Mouse (Mus musculus) midbrain, embryonic 16.5 days (tissue): ENCODE measurements around the gene Treh. TPM values are rescaled to one million over a fixed set of nuclear protein-coding genes. Genes with fewer than 3 reads are reported as not detected.

Experiments
- ATAC-seq: fragments of 200-750 bp; cut with Nextera tagmentation; 2 replicates; pipeline ENCODE4 v1.8.0; 2017; ENCODE audit warnings: moderate TSS enrichment
- H3K27ac ChIP-seq: fragments of 300-500 bp; sonication (generic); 2 replicates; pipeline ENCODE4 v1.5.1; 2014; ENCODE audit warnings: mild to moderate bottlenecking, low read length, mixed read lengths
- H3K27me3 ChIP-seq: fragments of 300-500 bp; sonication (generic); 2 replicates; pipeline ENCODE4 v1.6.1; 2014; ENCODE audit warnings: low read depth, low read length, mixed read lengths; ENCODE audit not compliant: control insufficient read depth, insufficient read depth
- H3K36me3 ChIP-seq: fragments of 300-500 bp; sonication (generic); 2 replicates; pipeline ENCODE4 v1.6.1; 2014; ENCODE audit warnings: mild to moderate bottlenecking, low read length, moderate library complexity, mixed read lengths; ENCODE audit not compliant: control insufficient read depth, insufficient read depth
- H3K4me1 ChIP-seq: fragments of 300-500 bp; sonication (generic); 2 replicates; pipeline ENCODE4 v1.6.1; 2014; ENCODE audit warnings: mild to moderate bottlenecking, low read length, mixed read lengths; ENCODE audit not compliant: control insufficient read depth, insufficient read depth
- H3K4me2 ChIP-seq: fragments of 300-500 bp; sonication (generic); 2 replicates; pipeline ENCODE4 v1.6.1; 2014; ENCODE audit warnings: mild to moderate bottlenecking, low read length, mixed read lengths
- H3K4me3 ChIP-seq: fragments of 300-500 bp; sonication (generic); 2 replicates; pipeline ENCODE4 v1.5.1; 2014; ENCODE audit warnings: low read depth, mild to moderate bottlenecking, low read length, moderate library complexity, mixed read lengths
- H3K9ac ChIP-seq: fragments of 300-500 bp; sonication (generic); 2 replicates; pipeline ENCODE4 v1.6.1; 2014; ENCODE audit warnings: low read depth, low read length, mixed read lengths
- H3K9me3 ChIP-seq: fragments of 300-500 bp; sonication (generic); replicated peaks from 2 replicates; pipeline ENCODE4 v1.6.1; 2014; ENCODE audit warnings: mild to moderate bottlenecking, low read length, mixed read lengths; ENCODE audit not compliant: control insufficient read depth, poor library complexity, severe bottlenecking
- WGBS: fragments of 180-500 bp; shearing (Covaris S2); extraction: QIAGEN DNeasy Blood & Tissue Kit; methylation state at CpG from one replicate; pipeline ENCODE4 v1.1.7; 2014; 5-methylcytosine and 5-hydroxymethylcytosine counted together
- polyA plus RNA-seq: library from polyadenylated mRNA; unstranded; fragments of >200 nt; fragmentation: Nextera tagmentation; extraction: Ambion mirVana; gene quantifications from 2 replicates; pipeline ENCODE4 v1.2.1, GENCODE M21; 2015

The Treh gene
- polyA plus RNA-seq, 1 experiment from 2014 or later: not detected

GRCm38 (mm10) chr9:44655098-44656066 is 17.7 kb upstream of the Treh start:
- WGBS: 25% methylated on average over 26 of the region's 26 CpGs
- H3K27ac ChIP-seq: no peak overlapping the region
- H3K9ac ChIP-seq: no peak overlapping the region
- H3K36me3 ChIP-seq: no peaks in the 10 kb centered on the region
- H3K4me2 ChIP-seq: peak overlapping the region; percentile 24
- no peaks in the 10 kb centered on the region for H3K4me1 ChIP-seq
- no peaks in the 10 kb centered on the region for H3K27me3 ChIP-seq
- H3K4me3 ChIP-seq: no peak overlapping the region
- H3K9me3 ChIP-seq: no peaks in the 10 kb centered on the region
- ATAC-seq: peak; percentile 51; the same call in 1 of the 2 replicates

GRCm38 (mm10) chr9:44663706-44664105 is 9.3 kb upstream of the Treh start:
- Histone ChIP-seq H3K27me3 (no peaks in the 10 kb centered on the region), H3K36me3 (no peaks in the 10 kb centered on the region), H3K4me2 (no peak overlapping the region), H3K4me1 (no peaks in the 10 kb centered on the region), H3K4me3 (no peak overlapping the region), H3K9ac (no peak overlapping the region), H3K9me3 (no peaks in the 10 kb centered on the region), H3K27ac (no peak overlapping the region)
- no peak for ATAC-seq
- WGBS: 93% methylated on average over 6 of the region's 6 CpGs

GRCm38 (mm10) chr9:44671416-44671815 is 1.6 kb upstream of the Treh start:
- 93% methylated on average over 5 of the region's 5 CpGs for WGBS

DNA sequence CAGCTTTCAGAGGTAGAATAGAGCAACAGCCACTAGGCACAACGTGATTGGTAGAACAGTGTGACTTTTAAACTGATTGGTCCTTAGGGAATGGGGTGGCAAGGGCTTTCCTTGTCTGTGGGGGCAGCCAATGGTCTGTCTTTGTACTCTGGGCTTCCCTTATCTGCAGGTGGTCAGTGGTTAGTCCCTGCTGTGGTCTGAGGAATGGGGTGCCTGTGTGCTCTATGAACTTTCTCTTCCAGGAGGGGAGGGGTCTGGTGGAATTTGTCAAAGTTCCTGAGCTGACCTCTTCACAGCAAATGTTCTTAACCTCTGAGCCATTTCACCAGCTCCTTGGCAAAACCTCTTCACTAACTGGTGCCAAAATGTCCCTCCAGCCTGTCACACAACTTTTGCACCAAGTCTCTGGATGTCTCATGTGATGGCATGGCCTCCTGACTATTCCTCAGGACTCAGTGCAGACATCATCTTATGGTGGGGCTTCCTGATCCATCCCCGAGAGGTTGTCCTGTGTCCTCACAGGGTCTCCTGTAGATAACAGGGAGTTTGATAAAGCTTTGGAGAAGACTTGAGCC is 655 bp upstream of the Treh start:
- 69% methylated on average over 2 of the region's 2 CpGs for WGBS
- Histone ChIP-seq H3K4me2 (no peak overlapping the region), H3K36me3 (no peaks in the 10 kb centered on the region), H3K4me3 (no peak overlapping the region), H3K9ac (no peak overlapping the region), H3K27me3 (no peaks in the 10 kb centered on the region), H3K4me1 (no peaks in the 10 kb centered on the region), H3K27ac (no peak overlapping the region), H3K9me3 (peaks cover 3% of the 10 kb centered on the region; the same call in 1 of the 2 replicates)
- ATAC-seq: no peak

More at GRCm38 (mm10) chr9:44671416-44671815, 1.6 kb upstream of the Treh start:
- Histone ChIP-seq H3K4me2 (no peak overlapping the region), H3K27me3 (no peaks in the 10 kb centered on the region), H3K36me3 (no peaks in the 10 kb centered on the region), H3K27ac (no peak overlapping the region), H3K9me3 (peaks cover 3% of the 10 kb centered on the region; the same call in 1 of the 2 replicates), H3K9ac (no peak overlapping the region), H3K4me1 (no peaks in the 10 kb centered on the region), H3K4me3 (no peak overlapping the region)
- no peak for ATAC-seq

GRCm38 (mm10) chr9:44678288-44678871 is 5.3 kb downstream of the Treh start:
- H3K4me3 ChIP-seq: no peak overlapping the region
- H3K9ac ChIP-seq: no peak overlapping the region
- H3K36me3 ChIP-seq: no peaks in the 10 kb centered on the region
- no peaks in the 10 kb centered on the region for H3K9me3 ChIP-seq
- H3K27me3 ChIP-seq: no peaks in the 10 kb centered on the region
- no peak overlapping the region for H3K4me2 ChIP-seq
- 97% methylated on average over 2 of the region's 2 CpGs for WGBS
- no peak overlapping the region for H3K27ac ChIP-seq
- H3K4me1 ChIP-seq: no peaks in the 10 kb centered on the region
- ATAC-seq: no peak

DNA sequence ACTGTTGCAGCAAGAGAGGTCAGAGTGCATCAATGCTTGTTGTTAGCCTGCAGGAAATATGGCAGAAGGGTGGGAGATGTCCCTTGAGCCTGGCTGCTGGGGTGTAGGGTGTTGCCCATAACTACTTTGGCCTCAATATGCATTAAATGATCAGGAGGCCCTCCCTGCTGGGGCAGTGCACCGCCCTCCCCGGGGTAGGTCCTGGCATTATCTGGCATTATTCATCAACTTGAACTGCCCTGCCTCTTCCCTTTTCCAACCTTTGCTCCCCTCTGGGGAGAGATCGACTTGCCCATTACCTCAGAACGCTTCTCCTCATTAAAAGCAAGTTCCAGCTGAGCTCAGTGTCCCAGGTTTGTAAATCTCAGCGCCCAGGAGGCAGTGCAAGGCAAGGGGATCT is 6.5 kb downstream of the Treh start:
- H3K9ac ChIP-seq: no peak overlapping the region
- H3K27ac ChIP-seq: no peak overlapping the region
- no peaks in the 10 kb centered on the region for H3K9me3 ChIP-seq
- H3K4me1 ChIP-seq: no peaks in the 10 kb centered on the region
- no peaks in the 10 kb centered on the region for H3K36me3 ChIP-seq
- H3K4me3 ChIP-seq: no peak overlapping the region
- no peak overlapping the region for H3K4me2 ChIP-seq
- WGBS: 64% methylated on average over 5 of the region's 5 CpGs
- no peaks in the 10 kb centered on the region for H3K27me3 ChIP-seq
- no peak for ATAC-seq

GRCm38 (mm10) chr9:44683046-44683445 is 10.0 kb downstream of the Treh start:
- Histone ChIP-seq H3K9me3 (no peaks in the 10 kb centered on the region), H3K4me1 (peaks cover 17% of the 10 kb centered on the region), H3K27me3 (no peaks in the 10 kb centered on the region), H3K36me3 (peaks cover 7% of the 10 kb centered on the region), H3K27ac (no peak overlapping the region), H3K4me3 (no peak overlapping the region), H3K4me2 (no peak overlapping the region), H3K9ac (no peak overlapping the region)
- WGBS: 87% methylated on average over 8 of the region's 8 CpGs
- no peak for ATAC-seq

DNA sequence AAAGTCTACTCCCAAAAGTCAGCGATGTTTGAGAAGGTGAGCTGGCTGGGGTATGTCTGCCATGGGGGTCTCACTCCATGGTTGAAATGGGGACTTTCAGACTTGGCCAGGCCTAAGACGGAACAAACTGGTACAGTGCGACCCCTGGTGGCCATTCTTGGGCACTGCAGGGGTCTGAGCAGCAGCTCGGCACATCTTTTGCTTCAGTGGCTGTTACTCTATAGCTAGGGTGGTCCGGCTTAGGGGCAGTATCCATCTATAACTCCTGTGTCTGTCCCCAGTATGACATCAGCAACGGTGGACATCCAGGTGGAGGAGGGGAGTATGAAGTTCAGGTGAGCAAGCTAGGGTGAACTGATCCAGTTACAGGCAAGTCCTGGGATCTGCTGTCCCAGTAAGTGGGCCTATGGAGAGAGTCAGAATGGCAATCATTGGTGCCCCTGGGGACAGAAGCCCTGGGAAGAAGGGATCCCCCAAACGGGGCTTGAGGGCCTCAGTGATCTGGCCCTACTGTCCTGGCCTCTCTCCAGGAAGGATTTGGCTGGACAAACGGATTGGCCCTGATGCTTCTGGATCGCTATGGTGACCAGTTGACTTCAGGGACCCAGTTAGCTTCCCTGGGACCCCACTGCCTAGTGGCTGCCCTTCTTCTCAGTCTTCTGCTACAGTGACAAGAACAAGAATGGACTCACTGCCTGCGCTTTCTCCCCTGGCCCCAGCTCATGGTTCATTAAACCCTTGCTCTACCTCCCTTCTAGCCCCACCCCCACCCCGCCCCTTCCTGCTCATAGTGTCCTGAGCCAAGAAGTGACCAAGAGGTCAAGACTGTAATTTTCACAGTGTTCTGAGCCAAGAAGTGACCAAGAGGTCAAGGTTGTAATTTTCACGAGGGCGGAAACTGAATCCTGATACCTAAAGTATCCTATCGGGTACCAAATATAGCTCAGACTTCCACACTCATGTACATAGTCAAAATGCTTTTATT is 12.6 kb downstream of the Treh start:
- Histone ChIP-seq H3K4me2 (no peak overlapping the region), H3K27ac (peak overlapping the region; percentile 77), H3K4me3 (no peak overlapping the region), H3K9ac (no peak overlapping the region; the same call in 1 of the 2 replicates), H3K27me3 (no peaks in the 10 kb centered on the region), H3K4me1 (peaks cover 17% of the 10 kb centered on the region), H3K36me3 (peaks cover 8% of the 10 kb centered on the region), H3K9me3 (no peaks in the 10 kb centered on the region)
- 33% methylated on average over 14 of the region's 14 CpGs for WGBS
- peak; percentile 67 for ATAC-seq
